Mouse (Mus musculus) intestine, embryonic 15.5 days (tissue): ENCODE measurements around the gene Setd3. TPM values are rescaled to one million over a fixed set of nuclear protein-coding genes. Genes with fewer than 3 reads are reported as not detected.

Experiments
- ATAC-seq: fragments of 200-750 bp; cut with Nextera tagmentation; 2 replicates; pipeline ENCODE4 v1.8.0; 2017; ENCODE audit warnings: moderate TSS enrichment, moderate library complexity
- H3K27ac ChIP-seq: fragments of 300-500 bp; sonication (generic); 2 replicates; pipeline ENCODE4 v1.5.1; 2015; ENCODE audit warnings: mild to moderate bottlenecking, inconsistent platforms
- H3K27me3 ChIP-seq: fragments of 300-500 bp; sonication (generic); replicated peaks from 2 replicates; pipeline ENCODE4 v1.6.1; 2015; ENCODE audit warnings: inconsistent platforms
- H3K36me3 ChIP-seq: fragments of 300-500 bp; sonication (generic); 2 replicates; pipeline ENCODE4 v1.6.1; 2015; ENCODE audit warnings: inconsistent platforms
- H3K4me1 ChIP-seq: fragments of 300-500 bp; sonication (generic); replicated peaks from 2 replicates; pipeline ENCODE4 v1.6.1; 2015; ENCODE audit warnings: inconsistent platforms
- H3K4me2 ChIP-seq: fragments of 300-500 bp; sonication (generic); replicated peaks from 2 replicates; pipeline ENCODE4 v1.6.1; 2015; ENCODE audit warnings: mild to moderate bottlenecking, inconsistent platforms
- H3K4me3 ChIP-seq: fragments of 300-500 bp; sonication (generic); replicated peaks from 2 replicates; pipeline ENCODE4 v1.5.1; 2015; ENCODE audit warnings: inconsistent platforms
- H3K9ac ChIP-seq: fragments of 300-500 bp; sonication (generic); 2 replicates; pipeline ENCODE4 v1.6.1; 2015; ENCODE audit warnings: inconsistent platforms
- H3K9me3 ChIP-seq: fragments of 300-500 bp; sonication (generic); 2 replicates; pipeline ENCODE4 v1.6.1; 2016; ENCODE audit warnings: inconsistent platforms
- WGBS: fragments of 180-500 bp; shearing (Covaris S2); methylation state at CpG from one replicate; pipeline ENCODE4 v1.1.7; 2015; 5-methylcytosine and 5-hydroxymethylcytosine counted together
- polyA plus RNA-seq: library from polyadenylated mRNA; unstranded; fragments of >200 nt; fragmentation: Nextera tagmentation; extraction: Ambion mirVana; gene quantifications from 2 replicates; pipeline ENCODE4 v1.2.1, GENCODE M21; 2015

The Setd3 gene
- polyA plus RNA-seq, 1 experiment from 2014 or later = 97.9 TPM

DNA sequence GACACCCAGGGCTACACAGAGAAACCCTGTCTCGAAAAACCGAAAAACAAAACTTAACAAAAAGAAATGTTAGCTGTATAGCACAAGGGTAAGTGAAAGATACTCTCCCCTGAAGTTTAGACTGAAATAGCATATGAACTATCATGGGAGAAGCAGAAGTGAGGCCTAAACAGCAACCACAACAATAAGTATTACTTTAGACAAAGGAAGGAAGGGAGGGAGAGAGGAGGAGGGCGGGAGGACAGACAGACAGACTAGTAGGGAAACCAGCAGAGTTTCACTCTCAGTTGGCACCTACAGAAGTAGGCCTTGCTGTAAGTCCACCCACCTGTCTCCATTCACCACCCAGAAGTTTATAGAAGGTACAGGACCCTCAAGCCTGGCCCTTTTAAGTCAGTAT lies 8.6 kb downstream of the Setd3 start:
- no peaks in the 10 kb centered on the region for H3K27me3 ChIP-seq
- ATAC-seq = no peak
- no peaks in the 10 kb centered on the region for H3K36me3 ChIP-seq
- WGBS = 90% methylated on average over 3 of the region's 3 CpGs
- no peaks in the 10 kb centered on the region for H3K9me3 ChIP-seq
- no peak overlapping the region for H3K4me3 ChIP-seq
- peaks cover 11% of the 10 kb centered on the region for H3K4me1 ChIP-seq
- H3K4me2 ChIP-seq = no peak overlapping the region
- H3K9ac ChIP-seq = no peak overlapping the region
- H3K27ac ChIP-seq = no peak overlapping the region

DNA sequence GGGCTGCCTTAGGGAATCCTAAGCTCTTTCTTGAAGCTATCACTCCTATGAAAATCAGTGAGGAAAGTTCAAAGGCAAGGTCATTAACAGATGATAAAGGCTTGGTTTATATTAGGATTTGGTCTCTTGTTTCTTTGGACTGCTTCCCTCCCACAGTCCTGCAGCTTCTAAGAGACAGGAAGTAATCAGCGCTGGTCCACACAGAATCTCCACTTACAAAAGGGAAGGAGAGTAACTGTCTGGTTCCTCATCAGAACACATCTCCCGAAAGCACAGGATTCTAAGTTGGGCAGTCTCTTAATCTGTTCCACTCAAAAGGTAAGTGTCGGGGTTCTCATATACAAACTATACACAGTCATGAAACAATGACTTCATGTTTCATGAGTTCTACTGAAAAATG lies 10.2 kb downstream of the Setd3 start:
- Histone ChIP-seq H3K9me3 (no peaks in the 10 kb centered on the region), H3K9ac (no peak overlapping the region), H3K4me1 (peaks cover 8% of the 10 kb centered on the region), H3K36me3 (no peaks in the 10 kb centered on the region), H3K4me3 (no peak overlapping the region), H3K27me3 (no peaks in the 10 kb centered on the region), H3K4me2 (no peak overlapping the region), H3K27ac (no peak overlapping the region)
- ATAC-seq = no peak
- 56% methylated on average over 3 of the region's 3 CpGs for WGBS

DNA sequence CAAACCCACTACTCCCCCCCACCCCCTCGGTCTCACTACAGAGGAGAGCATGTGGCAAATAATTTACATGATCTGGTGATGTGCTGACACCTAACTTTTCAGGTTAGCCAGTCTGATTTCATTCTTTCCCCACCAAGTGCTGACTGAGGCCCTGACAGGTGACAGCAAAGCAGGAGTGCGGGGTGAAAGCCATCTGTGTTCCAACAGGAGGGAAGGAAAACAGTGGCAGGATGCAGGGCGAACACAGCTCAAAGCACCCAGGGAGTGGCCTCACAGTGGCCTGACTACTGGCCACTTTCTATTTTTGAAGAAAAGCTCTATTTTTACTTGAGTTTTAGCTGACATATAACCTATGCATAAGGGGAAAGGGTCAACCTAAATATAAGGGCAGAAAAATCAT lies 15.4 kb downstream of the Setd3 start:
- Histone ChIP-seq H3K4me1 (no peaks in the 10 kb centered on the region), H3K27me3 (no peaks in the 10 kb centered on the region), H3K27ac (no peak overlapping the region), H3K9me3 (no peaks in the 10 kb centered on the region), H3K9ac (no peak overlapping the region), H3K4me2 (no peak overlapping the region), H3K4me3 (no peak overlapping the region), H3K36me3 (peaks cover 12% of the 10 kb centered on the region)
- 89% methylated on average over 3 of the region's 3 CpGs for WGBS
- ATAC-seq = no peak

DNA sequence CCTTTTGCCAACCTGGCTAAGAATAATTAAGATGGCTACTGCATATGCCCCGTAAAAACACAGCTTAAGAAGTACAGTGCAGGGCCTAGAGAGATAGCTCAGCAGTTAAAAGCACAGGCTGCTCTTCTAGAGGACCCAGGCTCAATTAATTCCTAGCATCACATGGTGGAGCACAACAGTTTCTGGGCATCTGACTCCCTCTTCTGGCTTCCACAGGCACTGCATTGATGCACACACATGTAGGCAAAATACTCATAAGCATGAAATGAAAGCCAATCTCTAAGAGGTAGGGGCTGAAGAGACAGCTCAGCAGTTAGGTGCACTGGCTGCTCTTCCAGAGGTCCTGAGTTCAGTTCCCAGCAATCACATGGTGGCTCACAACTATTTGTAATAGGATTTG lies 17.1 kb downstream of the Setd3 start:
- Histone ChIP-seq H3K27ac (no peak overlapping the region), H3K36me3 (peaks cover 12% of the 10 kb centered on the region), H3K9me3 (no peaks in the 10 kb centered on the region), H3K4me1 (no peaks in the 10 kb centered on the region), H3K4me2 (no peak overlapping the region), H3K4me3 (no peak overlapping the region), H3K27me3 (no peaks in the 10 kb centered on the region), H3K9ac (no peak overlapping the region)
- WGBS = 92% methylated on average over 1 of the region's 1 CpGs
- ATAC-seq = no peak

DNA sequence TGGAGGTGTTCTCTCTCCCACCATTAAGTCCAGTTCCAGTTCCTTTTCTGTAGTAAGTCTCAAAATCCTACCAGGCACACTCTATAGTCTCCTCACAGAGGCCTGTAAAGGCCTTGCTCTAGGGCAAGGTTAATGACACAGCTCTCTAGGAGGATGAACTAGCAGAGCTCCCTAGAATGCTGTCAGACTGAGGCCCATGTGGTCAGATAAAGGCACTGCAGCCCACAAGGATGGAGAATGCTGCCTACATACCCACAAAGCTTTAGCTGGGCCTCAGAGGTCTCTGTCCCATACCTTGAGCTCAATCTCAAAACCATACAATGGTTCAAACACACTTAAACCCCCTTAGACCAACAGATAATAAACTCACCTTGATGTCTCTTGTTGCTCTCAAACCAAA lies 19.3 kb downstream of the Setd3 start:
- H3K9me3 ChIP-seq = no peaks in the 10 kb centered on the region
- H3K9ac ChIP-seq = no peak overlapping the region
- no peak for ATAC-seq
- no peak overlapping the region for H3K27ac ChIP-seq
- H3K27me3 ChIP-seq = no peaks in the 10 kb centered on the region
- H3K36me3 ChIP-seq = peaks cover 17% of the 10 kb centered on the region
- no peaks in the 10 kb centered on the region for H3K4me1 ChIP-seq
- H3K4me3 ChIP-seq = no peak overlapping the region
- H3K4me2 ChIP-seq = no peak overlapping the region

DNA sequence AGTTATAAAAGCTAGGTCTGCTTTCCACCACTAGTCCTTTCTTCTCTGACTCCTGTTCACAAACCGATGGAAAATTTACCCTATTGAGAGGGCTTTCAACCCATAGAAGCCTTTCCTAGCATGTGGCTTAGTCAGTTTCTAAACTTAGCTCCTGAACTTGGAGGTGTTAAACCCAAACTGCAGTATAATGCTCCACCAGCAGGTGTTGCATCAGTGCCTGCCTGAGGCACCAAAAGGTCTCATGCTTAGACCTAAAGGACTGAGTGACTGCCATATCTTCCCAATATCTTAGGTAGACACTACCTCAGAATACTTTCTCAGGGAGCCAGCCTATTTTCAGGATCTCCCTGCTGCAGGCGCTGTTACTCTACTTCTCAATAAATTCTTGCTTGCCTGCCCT lies 26.4 kb downstream of the Setd3 start:
- Histone ChIP-seq H3K4me1 (no peaks in the 10 kb centered on the region), H3K4me2 (no peak overlapping the region), H3K9ac (no peak overlapping the region), H3K36me3 (peaks cover 19% of the 10 kb centered on the region), H3K27me3 (no peaks in the 10 kb centered on the region), H3K27ac (no peak overlapping the region), H3K9me3 (no peaks in the 10 kb centered on the region), H3K4me3 (no peak overlapping the region)
- WGBS = 96% methylated on average over 2 of the region's 2 CpGs
- no peak for ATAC-seq

DNA sequence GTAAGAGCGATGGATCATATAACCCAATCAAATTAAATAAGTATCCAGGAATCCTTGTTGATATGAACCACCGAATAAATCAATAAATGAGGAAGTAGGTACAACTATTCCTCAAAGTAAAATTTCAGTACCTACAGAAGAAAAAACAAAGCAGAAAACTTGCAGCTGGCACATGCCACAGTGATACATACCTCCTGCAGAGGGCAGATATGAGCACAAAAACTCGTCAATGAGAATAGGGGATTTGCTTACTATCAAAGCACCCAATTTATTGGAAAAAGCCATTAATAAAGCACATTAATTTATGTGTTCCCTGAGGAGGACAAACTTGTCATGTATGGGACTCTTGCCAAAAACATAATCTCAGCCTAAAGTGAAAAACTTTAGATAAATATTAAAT lies 29.4 kb downstream of the Setd3 start:
- H3K27ac ChIP-seq = no peak overlapping the region
- H3K9me3 ChIP-seq = no peaks in the 10 kb centered on the region
- WGBS = 74% methylated on average over 3 of the region's 3 CpGs
- H3K9ac ChIP-seq = no peak overlapping the region
- no peak for ATAC-seq
- peaks cover 14% of the 10 kb centered on the region for H3K36me3 ChIP-seq
- no peak overlapping the region for H3K4me3 ChIP-seq
- no peaks in the 10 kb centered on the region for H3K27me3 ChIP-seq
- H3K4me2 ChIP-seq = no peak overlapping the region
- H3K4me1 ChIP-seq = no peaks in the 10 kb centered on the region

DNA sequence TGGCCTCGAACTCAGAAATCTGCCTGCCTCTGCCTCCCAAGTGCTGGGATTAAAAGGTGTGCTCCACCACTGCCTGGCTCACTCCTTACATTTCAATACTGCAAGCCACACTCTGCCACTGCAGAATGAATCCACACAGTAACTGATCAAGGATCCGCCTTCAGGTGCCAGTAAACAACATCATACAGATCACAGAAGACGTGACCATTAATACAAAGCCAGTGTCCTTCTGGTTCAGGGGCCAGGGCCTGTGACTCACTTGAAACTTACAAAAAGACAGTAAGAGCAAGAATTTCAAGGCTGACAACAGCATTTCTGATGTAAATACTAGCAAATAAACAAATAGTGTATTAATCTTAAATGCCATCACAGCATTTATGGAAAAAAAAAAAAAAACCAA lies 33.9 kb downstream of the Setd3 start:
- no peak overlapping the region for H3K27ac ChIP-seq
- WGBS = 93% methylated on average over 3 of the region's 3 CpGs
- H3K9me3 ChIP-seq = no peaks in the 10 kb centered on the region
- peaks cover 8% of the 10 kb centered on the region for H3K36me3 ChIP-seq
- H3K4me2 ChIP-seq = no peak overlapping the region
- no peak overlapping the region for H3K4me3 ChIP-seq
- no peak overlapping the region for H3K9ac ChIP-seq
- no peak for ATAC-seq
- H3K27me3 ChIP-seq = no peaks in the 10 kb centered on the region
- no peaks in the 10 kb centered on the region for H3K4me1 ChIP-seq

DNA sequence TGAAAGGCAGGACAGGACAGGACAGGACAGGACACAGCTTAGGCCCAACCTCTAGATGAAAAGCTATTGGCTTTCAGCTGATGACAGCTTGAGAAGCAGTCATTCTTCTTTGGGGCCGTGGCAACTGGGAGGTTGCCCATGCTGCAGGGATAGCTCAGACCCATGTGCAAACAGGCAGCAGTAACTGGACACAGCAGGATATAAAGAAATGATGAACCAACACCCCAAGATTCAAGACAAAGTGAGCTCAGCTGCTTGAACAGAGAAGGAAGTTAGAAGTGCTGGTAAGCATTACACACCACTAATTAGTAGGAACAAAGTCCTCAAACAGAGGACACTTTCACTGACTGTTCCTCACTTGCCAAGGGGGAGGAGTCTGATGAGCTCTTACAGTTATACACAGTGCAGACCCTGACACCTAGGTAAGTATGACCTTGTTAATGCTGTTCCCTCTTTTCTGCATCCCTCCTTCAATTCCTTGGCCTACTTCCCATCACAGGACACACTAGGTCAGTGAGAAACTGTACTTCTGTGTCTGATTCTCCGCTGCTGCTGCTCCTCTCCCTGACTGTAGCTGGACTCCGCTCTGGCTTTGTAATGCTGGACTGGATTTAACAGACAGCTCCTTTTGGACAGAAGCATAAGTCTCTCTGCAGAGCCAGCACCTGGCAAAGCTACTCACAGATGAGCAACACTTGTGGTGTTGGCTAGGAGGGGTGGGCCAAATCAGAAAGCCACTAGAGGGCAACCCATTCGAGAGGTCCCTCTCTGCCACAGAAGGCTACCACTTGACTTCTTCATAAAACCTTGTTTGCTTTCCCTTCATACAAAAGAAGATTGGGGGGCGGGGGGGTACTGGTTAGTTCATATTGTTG lies 35.3 kb downstream of the Setd3 start:
- no peaks in the 10 kb centered on the region for H3K27me3 ChIP-seq
- no peaks in the 10 kb centered on the region for H3K9me3 ChIP-seq
- H3K9ac ChIP-seq = no peak overlapping the region
- H3K36me3 ChIP-seq = peaks cover 2% of the 10 kb centered on the region; the same call in 1 of the 2 replicates
- no peak overlapping the region for H3K27ac ChIP-seq
- no peak overlapping the region for H3K4me2 ChIP-seq
- H3K4me1 ChIP-seq = no peaks in the 10 kb centered on the region
- H3K4me3 ChIP-seq = no peak overlapping the region
- ATAC-seq = no peak
- 88% methylated on average over 5 of the region's 5 CpGs for WGBS

DNA sequence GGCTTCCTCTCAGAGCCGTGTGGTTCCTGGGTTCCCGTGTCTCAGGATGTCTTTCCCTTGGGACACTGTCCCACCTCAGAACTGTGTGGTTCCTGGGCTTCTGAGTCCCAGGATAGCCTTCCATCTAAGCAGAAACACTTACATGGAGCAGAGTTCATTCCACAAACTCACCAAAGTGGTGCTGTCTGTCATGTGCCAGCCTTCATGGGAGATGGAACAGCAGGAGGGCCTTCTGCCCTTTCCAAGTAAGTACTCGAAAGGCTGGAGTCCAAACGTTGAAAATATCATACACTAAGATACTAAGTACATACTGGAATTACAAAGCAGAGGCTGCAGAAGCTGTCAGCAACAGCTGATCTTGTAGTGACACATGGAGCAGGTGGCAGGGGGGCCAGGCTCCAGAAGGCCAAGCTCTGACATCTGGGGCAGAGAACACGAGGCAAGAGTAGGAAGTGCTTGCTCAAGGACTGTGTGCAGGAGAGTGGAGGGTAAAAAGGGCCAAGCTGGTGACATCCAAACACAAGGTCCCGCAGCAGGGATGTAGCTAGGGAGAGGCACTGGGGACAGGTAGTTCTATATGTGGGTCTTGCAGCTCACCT lies 43.4 kb downstream of the Setd3 start:
- peaks cover 18% of the 10 kb centered on the region for H3K36me3 ChIP-seq
- H3K27ac ChIP-seq = no peak overlapping the region
- ATAC-seq = no peak
- no peaks in the 10 kb centered on the region for H3K27me3 ChIP-seq
- H3K9ac ChIP-seq = no peak overlapping the region
- 77% methylated on average over 6 of the region's 6 CpGs for WGBS
- no peaks in the 10 kb centered on the region for H3K4me1 ChIP-seq
- H3K9me3 ChIP-seq = no peaks in the 10 kb centered on the region
- no peak overlapping the region for H3K4me3 ChIP-seq
- no peak overlapping the region for H3K4me2 ChIP-seq

DNA sequence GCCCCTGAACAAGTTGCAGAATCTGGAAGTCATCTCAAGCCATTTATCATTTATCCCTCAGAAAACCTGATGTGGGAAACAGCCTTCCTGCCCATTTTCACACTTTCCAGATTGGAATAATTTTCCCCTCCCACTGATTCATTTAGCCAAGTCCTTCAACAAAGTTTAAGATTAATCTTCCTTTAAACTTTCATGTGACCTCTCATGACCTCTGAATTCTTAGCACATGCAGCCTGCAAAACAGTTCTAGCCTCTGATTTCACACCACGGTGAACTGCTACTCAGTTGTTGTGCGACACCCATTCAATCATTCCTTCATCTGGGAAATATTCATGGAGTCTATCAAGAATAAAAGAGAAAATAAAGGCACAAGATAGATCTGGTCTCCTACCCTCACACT lies 45.9 kb downstream of the Setd3 start:
- Histone ChIP-seq H3K9ac (no peak overlapping the region), H3K36me3 (peaks cover 28% of the 10 kb centered on the region), H3K4me2 (no peak overlapping the region), H3K27me3 (no peaks in the 10 kb centered on the region), H3K4me1 (no peaks in the 10 kb centered on the region), H3K27ac (no peak overlapping the region), H3K9me3 (no peaks in the 10 kb centered on the region), H3K4me3 (no peak overlapping the region)
- 75% methylated on average over 2 of the region's 2 CpGs for WGBS
- no peak for ATAC-seq

DNA sequence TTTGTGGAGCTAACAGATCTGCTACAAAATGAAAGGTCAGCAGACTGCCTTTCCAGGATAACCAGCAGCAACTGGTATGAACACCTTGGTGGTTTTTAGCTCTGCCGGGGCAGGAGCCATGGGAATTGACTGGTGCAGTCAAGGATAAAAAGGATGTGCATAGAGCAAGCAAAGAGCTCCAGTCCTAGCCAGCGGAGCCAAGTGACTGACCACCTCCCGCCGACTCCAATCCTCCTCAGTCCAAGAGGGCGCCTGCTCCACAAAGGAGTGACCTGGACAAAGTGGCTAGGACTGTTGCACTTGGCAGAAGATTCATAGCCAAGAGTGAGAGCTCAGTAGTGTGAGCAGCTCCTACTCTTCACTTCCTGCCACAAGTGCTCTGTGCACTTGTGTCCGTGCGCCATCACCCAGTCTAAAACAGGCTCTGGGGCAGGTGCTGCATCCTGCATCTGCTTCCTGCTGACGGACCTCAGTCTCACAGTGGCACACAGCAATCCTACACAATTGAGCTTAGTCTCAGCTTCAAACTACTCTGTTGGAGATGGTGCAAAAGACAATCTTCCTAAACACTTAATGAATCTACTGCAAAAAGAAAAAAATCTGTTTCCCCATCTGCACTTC lies 46.6 kb downstream of the Setd3 start:
- H3K36me3 ChIP-seq = peaks cover 30% of the 10 kb centered on the region
- no peak overlapping the region for H3K4me2 ChIP-seq
- ATAC-seq = no peak
- H3K27ac ChIP-seq = no peak overlapping the region
- 92% methylated on average over 8 of the region's 8 CpGs for WGBS
- no peak overlapping the region for H3K9ac ChIP-seq
- H3K4me1 ChIP-seq = no peaks in the 10 kb centered on the region
- no peaks in the 10 kb centered on the region for H3K27me3 ChIP-seq
- no peak overlapping the region for H3K4me3 ChIP-seq
- no peaks in the 10 kb centered on the region for H3K9me3 ChIP-seq

DNA sequence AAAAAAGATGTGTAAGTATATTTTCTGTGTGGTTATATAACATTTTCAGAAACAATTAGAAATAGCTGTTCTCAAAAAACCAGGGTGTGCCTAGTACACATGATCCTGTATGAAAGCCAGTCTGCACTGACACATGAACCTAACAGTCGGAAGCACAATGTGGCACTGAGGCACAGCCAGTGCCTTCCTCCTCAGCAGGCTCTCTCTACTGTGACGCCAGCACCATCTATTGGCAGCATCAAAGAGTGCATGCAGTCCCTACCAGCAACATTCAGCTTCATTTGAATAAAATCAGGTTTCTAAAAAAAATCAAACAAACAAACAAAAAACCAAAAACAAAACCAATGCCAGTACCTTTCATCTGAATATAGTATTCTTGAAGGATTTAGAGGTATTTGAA lies 57.8 kb downstream of the Setd3 start:
- peak; percentile 71 for ATAC-seq

More for the DNA sequence above, 57.8 kb downstream of the Setd3 start:
- no peak overlapping the region for H3K27ac ChIP-seq
- H3K4me1 ChIP-seq = no peaks in the 10 kb centered on the region
- no peak overlapping the region for H3K4me3 ChIP-seq
- no peak overlapping the region for H3K9ac ChIP-seq
- H3K36me3 ChIP-seq = peaks cover 3% of the 10 kb centered on the region; the same call in 1 of the 2 replicates
- H3K9me3 ChIP-seq = no peaks in the 10 kb centered on the region
- 11% methylated on average over 2 of the region's 2 CpGs for WGBS
- no peak overlapping the region for H3K4me2 ChIP-seq
- no peaks in the 10 kb centered on the region for H3K27me3 ChIP-seq
